Mouse (Mus musculus): ENCODE measurements around the gene Loxl3.

- TF ChIP-seq CTCF (IDR thresholded peaks at IDR 0.05; ENCODE audit: low read depth): no peak
- no peak for TF ChIP-seq EP300 (IDR thresholded peaks at IDR 0.05; ENCODE audit: low read depth)
These were observed 18.2 kb upstream of the Loxl3 start for GRCm38 (mm10) chr6:83015749-83016148.
